Mouse (Mus musculus): ENCODE measurements around the gene Ocm. TPM values are rescaled to one million over a fixed set of nuclear protein-coding genes. Genes with fewer than 3 reads are reported as not detected.

Ocm gene
- polyA plus RNA-seq (2015; fragmentation: Nextera tagmentation; extraction: Ambion mirVana) = 3.2 and 5.6 TPM in 2 replicates

DNA sequence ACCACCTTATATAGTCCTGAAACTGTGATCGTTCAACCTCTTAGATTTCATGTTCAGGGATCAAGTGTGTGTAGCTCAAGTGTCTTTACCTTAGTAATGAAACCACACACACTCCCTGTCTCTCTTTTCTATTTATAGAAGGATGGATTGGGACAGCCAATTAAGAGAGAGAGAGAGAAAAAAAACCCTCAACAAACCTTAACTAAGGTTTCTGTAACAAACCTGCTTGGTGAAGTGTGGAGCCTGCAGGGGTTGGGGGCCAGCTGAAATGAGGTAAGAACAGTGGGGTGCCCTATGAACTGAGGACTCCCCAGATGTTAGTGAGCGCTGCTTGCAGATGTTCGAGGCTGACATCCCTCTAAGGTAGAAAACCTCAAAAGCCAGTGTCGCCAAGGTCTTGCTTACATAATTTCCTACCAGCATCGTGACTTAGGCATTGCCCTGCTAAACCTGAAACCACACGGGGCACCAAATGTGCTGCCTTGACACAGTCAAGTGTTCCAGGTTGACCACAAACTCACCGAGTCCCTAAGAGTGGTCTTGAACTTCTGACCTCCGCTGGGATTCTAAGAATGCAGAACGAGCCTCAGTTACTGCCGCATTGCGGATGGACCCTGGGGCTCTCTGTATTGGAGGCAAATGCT lies at the start of gene Ocm:
Ocm (minus strand) TSS at position 51 of the 644 bp plus-strand sequence.
- no peak for ATAC-seq (ENCODE audit: low FRiP score, low TSS enrichment)
- WGBS = 64% methylated on average over 11 of the region's 11 CpGs
- H3K4me2 ChIP-seq (replicated peaks; ENCODE audit: low read depth, low read length) = no peak within 1 kb of the TSS
- H3K9me3 ChIP-seq (ENCODE audit: low read length) = no peaks in the 10 kb centered on the region
- H3K4me3 ChIP-seq (ENCODE audit: low read length) = no peak within 1 kb of the TSS
- H3K4me1 ChIP-seq (ENCODE audit: insufficient read depth, low read length) = no peaks in the 10 kb centered on the region
- no peaks in the 10 kb centered on the region for H3K36me3 ChIP-seq (ENCODE audit: insufficient read depth, low read length)
- H3K27me3 ChIP-seq (ENCODE audit: insufficient read depth, low read length) = no peaks in the 10 kb centered on the region
- no peak within 1 kb of the TSS for H3K27ac ChIP-seq (ENCODE audit: low read length)
- no peak within 1 kb of the TSS for H3K9ac ChIP-seq (replicated peaks; ENCODE audit: low read length)

DNA sequence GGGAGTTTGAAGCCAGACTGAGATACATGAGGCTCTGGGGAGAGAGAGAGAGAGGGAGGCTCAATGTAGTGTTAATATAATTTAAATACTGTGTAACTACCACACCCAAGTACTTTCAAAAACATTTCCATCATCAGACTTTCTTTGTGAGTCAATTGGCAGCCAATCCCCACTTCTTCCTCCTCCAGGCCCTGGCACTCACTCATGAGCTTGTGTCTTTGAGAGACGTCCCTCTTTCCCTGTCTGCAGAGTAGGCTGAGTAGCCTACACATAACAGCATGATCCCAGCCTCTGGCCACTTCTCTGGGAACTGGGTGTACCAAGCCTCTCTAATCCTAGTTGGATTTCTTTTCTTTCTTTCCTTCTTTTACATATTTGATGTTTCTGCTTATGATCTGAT lies 44.8 kb upstream of the Ocm start:
- 42% methylated on average over 1 of the region's 1 CpGs for WGBS

DNA sequence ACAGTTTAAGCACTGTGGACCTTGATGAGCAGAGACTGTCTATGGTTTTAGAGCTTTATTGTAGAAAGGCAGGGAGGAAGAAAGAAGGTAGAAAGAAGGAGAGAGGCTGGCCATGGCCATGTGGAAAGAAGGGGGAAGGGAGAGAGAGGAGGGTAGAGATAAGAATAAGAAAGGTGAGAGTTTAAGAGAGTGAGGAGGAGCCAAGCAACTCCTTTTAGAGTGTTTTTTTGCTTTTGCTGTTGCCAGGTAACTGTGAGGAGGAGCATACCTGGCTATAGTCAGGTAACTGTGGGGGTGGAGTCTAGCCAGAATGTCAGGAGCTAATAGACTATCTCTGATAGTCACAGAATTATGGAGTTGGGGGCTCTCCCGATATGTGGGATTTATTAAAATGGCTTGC lies 43.6 kb upstream of the Ocm start:
- H3K27me3 ChIP-seq (ENCODE audit: insufficient read depth, low read length) = no peaks in the 10 kb centered on the region
- no peak overlapping the region for H3K4me3 ChIP-seq (ENCODE audit: low read length)
- no peak overlapping the region for H3K9ac ChIP-seq (replicated peaks; ENCODE audit: low read length)
- ATAC-seq (ENCODE audit: low FRiP score, low TSS enrichment) = no peak
- H3K9me3 ChIP-seq (ENCODE audit: low read length) = no peaks in the 10 kb centered on the region; the same call in 1 of the 2 replicates
- no peak overlapping the region for H3K27ac ChIP-seq (ENCODE audit: low read length)
- no peak overlapping the region for H3K4me2 ChIP-seq (replicated peaks; ENCODE audit: low read depth, low read length)
- WGBS = 92% methylated on average over 1 of the region's 1 CpGs
- no peaks in the 10 kb centered on the region for H3K36me3 ChIP-seq (ENCODE audit: insufficient read depth, low read length)
- no peaks in the 10 kb centered on the region for H3K4me1 ChIP-seq (ENCODE audit: insufficient read depth, low read length)

More for the DNA sequence above, 44.8 kb upstream of the Ocm start:
- no peak overlapping the region for H3K27ac ChIP-seq (ENCODE audit: low read length)
- no peak for ATAC-seq (ENCODE audit: low FRiP score, low TSS enrichment)
- no peaks in the 10 kb centered on the region for H3K4me1 ChIP-seq (ENCODE audit: insufficient read depth, low read length)
- H3K4me3 ChIP-seq (ENCODE audit: low read length) = no peak overlapping the region
- H3K36me3 ChIP-seq (ENCODE audit: insufficient read depth, low read length) = no peaks in the 10 kb centered on the region
- no peaks in the 10 kb centered on the region for H3K27me3 ChIP-seq (ENCODE audit: insufficient read depth, low read length)
- H3K9ac ChIP-seq (replicated peaks; ENCODE audit: low read length) = no peak overlapping the region
- no peak overlapping the region for H3K4me2 ChIP-seq (replicated peaks; ENCODE audit: low read depth, low read length)
- H3K9me3 ChIP-seq (ENCODE audit: low read length) = no peaks in the 10 kb centered on the region; the same call in 1 of the 2 replicates

DNA sequence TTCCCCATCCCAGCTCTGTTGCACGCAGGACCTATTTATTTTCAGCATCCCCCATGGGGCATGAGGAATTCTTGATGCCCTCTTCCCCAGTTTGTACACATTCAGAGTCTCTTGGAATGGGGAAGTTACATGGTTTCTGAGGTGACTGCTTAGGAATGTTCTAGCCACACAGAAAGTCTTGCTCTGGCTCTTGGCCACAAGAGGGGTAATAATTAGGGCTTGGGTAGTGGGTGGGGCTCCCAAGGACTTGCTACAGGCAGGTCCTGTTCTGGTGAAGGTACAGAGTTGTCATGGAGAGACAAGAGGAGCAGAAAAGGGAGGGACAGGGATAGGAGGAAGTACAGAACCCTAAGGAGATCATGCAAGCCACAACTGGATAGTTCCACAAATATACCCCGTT lies 39.6 kb upstream of the Ocm start:
- ATAC-seq (ENCODE audit: low FRiP score, low TSS enrichment) = no peak
- H3K27ac ChIP-seq (ENCODE audit: low read length) = no peak overlapping the region
- H3K9me3 ChIP-seq (ENCODE audit: low read length) = no peaks in the 10 kb centered on the region; the same call in 1 of the 2 replicates
- WGBS = 89% methylated on average over 2 of the region's 2 CpGs
- no peak overlapping the region for H3K4me3 ChIP-seq (ENCODE audit: low read length)
- H3K9ac ChIP-seq (replicated peaks; ENCODE audit: low read length) = no peak overlapping the region
- H3K4me2 ChIP-seq (replicated peaks; ENCODE audit: low read depth, low read length) = no peak overlapping the region
- H3K4me1 ChIP-seq (ENCODE audit: insufficient read depth, low read length) = no peaks in the 10 kb centered on the region
- no peaks in the 10 kb centered on the region for H3K36me3 ChIP-seq (ENCODE audit: insufficient read depth, low read length)
- no peaks in the 10 kb centered on the region for H3K27me3 ChIP-seq (ENCODE audit: insufficient read depth, low read length)

DNA sequence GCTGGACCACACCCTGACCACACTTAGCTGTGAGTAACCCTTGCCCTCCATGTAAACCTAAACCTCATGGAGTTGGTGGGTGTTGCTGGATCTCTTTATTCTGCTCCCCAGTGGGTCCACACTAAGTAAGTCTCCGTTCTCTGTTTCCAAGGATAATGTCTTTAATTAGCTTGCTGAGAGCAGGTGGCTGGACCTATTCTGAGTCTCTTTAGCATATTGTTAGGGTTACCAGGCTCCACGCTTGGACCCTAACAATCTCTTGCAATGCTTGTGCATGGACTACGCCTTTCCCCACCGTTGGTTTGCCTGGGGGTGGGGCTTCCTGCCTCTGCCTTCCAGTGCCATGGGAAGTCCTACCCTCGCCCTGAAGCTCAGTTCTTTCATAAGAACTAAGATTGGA lies 37.6 kb upstream of the Ocm start:
- no peak for ATAC-seq (ENCODE audit: low FRiP score, low TSS enrichment)
- Histone ChIP-seq H3K4me3 (ENCODE audit: low read length) (no peak overlapping the region), H3K9me3 (ENCODE audit: low read length) (no peaks in the 10 kb centered on the region; the same call in 1 of the 2 replicates), H3K27ac (ENCODE audit: low read length) (no peak overlapping the region), H3K4me1 (ENCODE audit: insufficient read depth, low read length) (no peaks in the 10 kb centered on the region), H3K4me2 (replicated peaks; ENCODE audit: low read depth, low read length) (no peak overlapping the region), H3K9ac (replicated peaks; ENCODE audit: low read length) (no peak overlapping the region), H3K36me3 (ENCODE audit: insufficient read depth, low read length) (no peaks in the 10 kb centered on the region), H3K27me3 (ENCODE audit: insufficient read depth, low read length) (no peaks in the 10 kb centered on the region)
- WGBS = 74% methylated on average over 5 of the region's 5 CpGs

DNA sequence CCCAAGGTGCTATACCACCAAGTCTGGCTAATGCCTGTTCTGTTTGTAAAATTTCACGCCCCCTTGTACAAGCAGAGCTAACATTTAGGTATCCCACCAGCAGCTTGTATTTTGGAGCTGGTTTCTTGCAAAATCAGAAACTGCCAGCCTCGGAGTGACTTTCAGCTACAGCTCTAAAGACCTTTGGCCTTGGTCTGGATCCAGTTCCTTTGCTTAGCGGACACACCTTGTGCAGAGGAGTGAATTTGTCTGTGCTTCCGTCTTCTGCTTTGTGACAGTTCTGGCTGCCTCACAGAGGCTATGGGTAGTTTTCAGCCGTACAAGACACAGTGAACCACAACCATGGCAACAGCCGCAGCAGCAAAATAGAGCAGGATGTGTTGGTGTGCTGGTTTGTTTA lies 27.9 kb upstream of the Ocm start:
- H3K27ac ChIP-seq (ENCODE audit: low read length) = no peak overlapping the region
- H3K4me3 ChIP-seq (ENCODE audit: low read length) = no peak overlapping the region
- no peak overlapping the region for H3K9ac ChIP-seq (replicated peaks; ENCODE audit: low read length)
- no peaks in the 10 kb centered on the region for H3K27me3 ChIP-seq (ENCODE audit: insufficient read depth, low read length)
- no peak overlapping the region for H3K4me2 ChIP-seq (replicated peaks; ENCODE audit: low read depth, low read length)
- H3K9me3 ChIP-seq (ENCODE audit: low read length) = no peaks in the 10 kb centered on the region
- H3K36me3 ChIP-seq (ENCODE audit: insufficient read depth, low read length) = no peaks in the 10 kb centered on the region
- 83% methylated on average over 6 of the region's 6 CpGs for WGBS
- no peak for ATAC-seq (ENCODE audit: low FRiP score, low TSS enrichment)
- H3K4me1 ChIP-seq (ENCODE audit: insufficient read depth, low read length) = no peaks in the 10 kb centered on the region

DNA sequence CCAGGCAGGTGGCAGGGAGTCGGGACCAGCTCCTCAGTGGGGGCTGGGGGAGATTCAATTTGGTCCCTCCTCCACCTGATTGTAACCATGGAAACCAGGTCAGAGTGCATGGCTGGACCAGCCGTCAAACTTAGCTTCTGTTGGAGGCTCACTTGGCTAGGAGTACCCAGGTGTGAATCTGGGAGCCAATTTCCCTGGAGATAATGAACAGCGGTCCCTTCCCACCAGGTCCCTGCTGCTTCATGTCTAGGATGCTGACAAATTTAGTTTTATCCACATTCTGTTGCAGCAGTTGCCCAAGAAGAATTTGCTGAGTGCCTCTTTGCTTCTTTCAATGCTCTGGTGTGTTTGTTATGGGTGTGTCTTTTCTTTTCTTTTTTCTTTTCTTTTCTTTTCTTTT lies 27.0 kb upstream of the Ocm start:
- Histone ChIP-seq H3K4me3 (ENCODE audit: low read length) (no peak overlapping the region), H3K27me3 (ENCODE audit: insufficient read depth, low read length) (no peaks in the 10 kb centered on the region), H3K9ac (replicated peaks; ENCODE audit: low read length) (no peak overlapping the region), H3K4me2 (replicated peaks; ENCODE audit: low read depth, low read length) (no peak overlapping the region), H3K4me1 (ENCODE audit: insufficient read depth, low read length) (no peaks in the 10 kb centered on the region), H3K9me3 (ENCODE audit: low read length) (no peaks in the 10 kb centered on the region), H3K36me3 (ENCODE audit: insufficient read depth, low read length) (no peaks in the 10 kb centered on the region), H3K27ac (ENCODE audit: low read length) (no peak overlapping the region)
- ATAC-seq (ENCODE audit: low FRiP score, low TSS enrichment) = no peak
- 45% methylated on average over 3 of the region's 3 CpGs for WGBS

DNA sequence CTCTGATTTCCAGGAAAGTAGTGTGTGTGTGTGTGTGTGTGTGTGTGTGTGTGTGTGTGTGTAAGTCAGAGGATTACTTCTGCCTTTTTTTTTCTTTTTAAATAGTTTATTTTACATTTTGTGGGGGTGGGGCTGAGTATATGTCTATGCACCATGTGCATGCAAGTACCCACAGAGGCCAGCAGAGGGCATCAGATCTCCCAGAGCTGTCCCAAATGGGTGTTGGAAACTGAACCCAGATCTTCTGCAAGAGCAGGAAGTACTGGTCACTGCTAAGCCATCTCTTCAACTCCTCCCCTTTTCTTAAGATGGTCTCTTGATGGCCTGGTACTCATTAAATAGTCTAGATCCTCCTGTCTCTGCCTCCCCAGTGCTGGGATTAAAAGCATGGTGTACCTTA lies 24.8 kb upstream of the Ocm start:
- no peaks in the 10 kb centered on the region for H3K9me3 ChIP-seq (ENCODE audit: low read length)
- no peak overlapping the region for H3K27ac ChIP-seq (ENCODE audit: low read length)
- H3K9ac ChIP-seq (replicated peaks; ENCODE audit: low read length) = no peak overlapping the region
- no peaks in the 10 kb centered on the region; the same call in 1 of the 2 replicates for H3K27me3 ChIP-seq (ENCODE audit: insufficient read depth, low read length)
- ATAC-seq (ENCODE audit: low FRiP score, low TSS enrichment) = no peak
- no peaks in the 10 kb centered on the region for H3K36me3 ChIP-seq (ENCODE audit: insufficient read depth, low read length)
- no peak overlapping the region for H3K4me3 ChIP-seq (ENCODE audit: low read length)
- no peak overlapping the region for H3K4me2 ChIP-seq (replicated peaks; ENCODE audit: low read depth, low read length)
- H3K4me1 ChIP-seq (ENCODE audit: insufficient read depth, low read length) = no peaks in the 10 kb centered on the region

DNA sequence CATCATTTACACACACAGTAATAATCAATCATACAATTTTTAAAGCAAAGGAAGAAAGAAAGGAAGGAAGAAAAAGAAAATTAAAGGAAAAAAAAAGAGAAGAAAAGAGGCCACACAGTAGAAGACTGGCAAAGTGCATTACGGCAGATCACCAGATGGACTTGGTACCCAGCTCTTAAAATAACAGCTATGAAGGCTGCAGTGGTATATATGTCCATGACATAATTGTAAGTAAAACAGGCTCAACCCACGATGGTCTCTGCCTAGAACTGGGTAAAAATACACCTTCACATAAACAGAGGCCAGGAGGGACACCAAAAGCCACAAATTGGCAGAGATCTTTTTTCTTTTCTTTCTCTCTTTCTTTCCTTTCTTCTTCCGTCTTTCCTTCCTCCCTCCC lies 23.4 kb upstream of the Ocm start:
- 70% methylated on average over 3 of the region's 3 CpGs for WGBS
- H3K27me3 ChIP-seq (ENCODE audit: insufficient read depth, low read length) = no peaks in the 10 kb centered on the region; the same call in 1 of the 2 replicates
- no peaks in the 10 kb centered on the region for H3K36me3 ChIP-seq (ENCODE audit: insufficient read depth, low read length)
- ATAC-seq (ENCODE audit: low FRiP score, low TSS enrichment) = no peak
- H3K4me3 ChIP-seq (ENCODE audit: low read length) = no peak overlapping the region
- no peak overlapping the region for H3K27ac ChIP-seq (ENCODE audit: low read length)
- H3K9me3 ChIP-seq (ENCODE audit: low read length) = no peaks in the 10 kb centered on the region
- H3K9ac ChIP-seq (replicated peaks; ENCODE audit: low read length) = no peak overlapping the region
- no peak overlapping the region for H3K4me2 ChIP-seq (replicated peaks; ENCODE audit: low read depth, low read length)
- no peaks in the 10 kb centered on the region for H3K4me1 ChIP-seq (ENCODE audit: insufficient read depth, low read length)

DNA sequence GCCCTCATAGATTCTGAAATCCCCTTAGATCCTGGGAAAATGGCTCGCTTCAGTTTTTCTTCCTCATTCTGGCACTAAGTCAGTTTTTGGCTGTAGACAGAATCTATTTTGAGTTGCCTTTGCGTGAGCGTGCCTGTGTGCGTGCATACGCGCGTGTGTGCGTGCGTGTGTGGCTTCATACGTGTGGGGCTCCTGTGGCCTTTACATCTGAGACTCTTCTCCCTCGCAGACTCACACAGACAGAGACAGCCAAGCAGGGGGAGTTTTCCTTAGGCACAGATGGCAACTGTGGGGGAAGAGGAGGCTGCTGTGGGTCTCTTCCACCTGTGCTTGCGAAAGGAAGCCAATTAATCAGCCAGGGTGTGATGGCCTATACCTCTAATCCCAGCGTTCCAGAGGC lies 20.9 kb upstream of the Ocm start:
- 65% methylated on average over 13 of the region's 13 CpGs for WGBS
- no peaks in the 10 kb centered on the region for H3K9me3 ChIP-seq (ENCODE audit: low read length)

More for the DNA sequence above, 20.9 kb upstream of the Ocm start:
- Histone ChIP-seq H3K27ac (ENCODE audit: low read length) (no peak overlapping the region), H3K4me3 (ENCODE audit: low read length) (no peak overlapping the region), H3K36me3 (ENCODE audit: insufficient read depth, low read length) (no peaks in the 10 kb centered on the region), H3K9ac (replicated peaks; ENCODE audit: low read length) (no peak overlapping the region), H3K4me2 (replicated peaks; ENCODE audit: low read depth, low read length) (no peak overlapping the region), H3K4me1 (ENCODE audit: insufficient read depth, low read length) (no peaks in the 10 kb centered on the region), H3K27me3 (ENCODE audit: insufficient read depth, low read length) (no peaks in the 10 kb centered on the region; the same call in 1 of the 2 replicates)
- no peak for ATAC-seq (ENCODE audit: low FRiP score, low TSS enrichment)
